Mouse (Mus musculus): Measurements from ENCODE around the gene Maff.

The Maff gene

DNA sequence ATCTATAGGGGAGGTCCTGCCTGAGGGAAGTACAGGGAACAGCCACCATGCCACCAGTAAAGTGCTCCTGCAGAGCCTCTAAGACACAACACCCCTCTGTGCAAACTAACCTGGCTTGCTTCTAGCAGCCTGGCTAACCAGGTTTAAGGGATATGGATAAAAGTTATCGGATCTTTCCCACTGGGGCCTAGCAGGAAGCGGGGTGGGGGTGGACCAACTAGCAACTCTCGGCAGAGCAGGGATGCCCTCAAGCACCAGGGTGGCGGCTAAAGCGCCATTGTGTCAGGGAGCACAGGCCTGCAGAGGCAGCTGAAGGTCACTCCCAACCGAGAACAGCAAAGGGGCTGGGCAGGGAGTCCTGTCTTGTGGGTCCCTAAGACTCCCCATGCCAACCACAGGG lies 17.7 kb downstream of the Maff start:
- in situ Hi-C loops (cut with MboI, MseI) = no loop called here

- in situ Hi-C loops (cut with MboI, MseI) = no loop called here
These were observed 18.6 kb downstream of the Maff start for GRCm38 (mm10) chr15:79365068-79365467.

DNA sequence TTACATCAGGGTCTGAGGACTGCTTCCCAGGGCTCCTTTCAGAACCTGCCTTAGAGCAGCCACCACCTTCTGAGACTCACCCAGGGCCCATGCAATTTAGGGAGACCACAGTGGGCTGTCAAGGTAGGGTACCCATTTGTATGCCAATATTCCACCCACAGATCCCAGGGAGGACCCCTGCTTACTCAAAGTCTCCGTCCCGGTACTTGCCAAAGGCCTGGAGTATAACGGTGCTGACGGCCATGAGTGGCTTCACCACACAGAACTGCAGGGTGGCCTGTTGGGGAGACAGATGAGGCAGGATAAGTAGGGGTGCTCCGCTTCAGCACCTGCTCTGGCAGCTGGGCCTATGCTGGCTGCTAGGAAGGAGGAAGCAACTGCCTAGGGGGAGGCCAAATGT lies 20.0 kb downstream of the Maff start:
- in situ Hi-C loops (cut with MboI, MseI) = no loop called here

- in situ Hi-C loops (cut with MboI, MseI) = no loop called here
These were observed 21.9 kb downstream of the Maff start for GRCm38 (mm10) chr15:79368313-79368811.

GRCm38 (mm10) chr15:79368861-79369440 lies 22.5 kb downstream of the Maff start:
- in situ Hi-C loops (cut with MboI, MseI) = no loop called here

GRCm38 (mm10) chr15:79369452-79370280 lies 23.2 kb downstream of the Maff start:
- in situ Hi-C loops (cut with MboI, MseI) = no loop called here

DNA sequence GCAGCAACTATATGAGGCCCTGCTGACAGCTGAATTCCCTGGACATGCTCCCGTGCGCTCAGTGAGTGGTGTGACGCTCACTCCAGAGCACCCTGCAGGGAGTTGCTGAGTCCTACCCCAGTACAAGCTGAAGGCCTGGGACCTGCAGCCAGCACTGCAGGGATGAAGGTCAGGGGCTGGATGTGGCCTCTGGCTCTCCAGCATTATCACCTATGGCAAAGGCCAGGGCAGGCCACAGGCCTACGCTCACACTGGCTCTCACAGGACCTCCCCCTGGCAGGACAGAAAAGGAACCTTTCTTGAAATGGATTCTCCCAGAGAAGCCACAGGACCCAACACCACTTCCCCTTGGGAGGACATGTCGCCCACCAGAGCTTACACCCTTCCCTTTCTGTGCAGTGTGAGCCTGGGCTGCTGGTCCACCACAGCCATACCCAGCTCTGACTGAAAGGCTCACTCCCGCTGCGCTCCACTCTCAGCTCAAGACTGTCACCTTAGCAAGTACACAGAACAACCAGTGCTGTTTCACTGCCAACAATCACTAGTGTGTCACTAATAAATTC lies 23.9 kb downstream of the Maff start:
- in situ Hi-C loops (cut with MboI, MseI) = no loop called here

DNA sequence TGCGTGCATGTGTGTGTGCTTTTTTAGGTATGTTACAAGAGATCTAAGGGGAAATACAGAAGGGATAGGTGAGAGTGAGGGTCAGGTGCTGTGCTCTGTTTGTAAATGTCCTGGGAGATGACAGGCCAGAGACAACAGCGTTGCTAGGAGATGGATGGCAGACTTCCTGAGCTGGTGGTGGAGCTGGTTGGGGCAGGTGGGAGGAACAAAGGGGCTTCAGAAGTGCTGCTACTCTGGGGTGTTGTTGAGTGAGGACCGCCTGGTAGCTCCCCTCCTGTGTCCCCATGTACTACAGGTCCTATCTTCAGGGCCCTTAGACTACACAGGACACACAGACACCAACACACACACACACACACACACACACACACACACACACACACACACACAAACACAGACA lies 28.3 kb downstream of the Maff start:
- in situ Hi-C loops (cut with MboI, MseI) = loop anchor here (5.0 kb wide), 1 partner anchor 82 kb away; no protein-coding TSS in a partner anchor

DNA sequence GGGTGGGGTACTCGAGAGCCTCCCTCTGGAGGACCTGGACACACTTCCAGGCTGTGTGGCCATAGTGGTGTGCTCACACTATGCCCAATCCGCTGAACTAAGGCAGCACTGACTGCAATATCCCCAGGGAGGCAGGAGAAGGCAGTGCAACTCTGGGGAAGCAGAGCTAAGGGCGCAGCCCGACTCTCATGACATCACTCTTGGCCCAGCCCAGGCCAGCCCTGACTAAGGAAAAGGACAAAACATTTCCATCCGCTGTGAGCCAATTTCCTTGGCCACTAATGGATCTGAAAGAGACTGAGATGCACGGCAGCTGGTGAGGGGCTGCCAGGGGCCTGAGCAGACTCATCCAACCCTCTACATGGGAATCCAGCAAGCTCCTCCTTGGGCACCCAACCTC lies 31.3 kb downstream of the Maff start:
- in situ Hi-C loops (cut with MboI, MseI) = loop anchor here (5.0 kb wide), 1 partner anchor 85 kb away; no protein-coding TSS in a partner anchor

GRCm38 (mm10) chr15:79378608-79379007 lies 32.2 kb downstream of the Maff start:
- in situ Hi-C loops (cut with MboI, MseI) = loop anchor here (5.0 kb wide), 1 partner anchor 86 kb away; no protein-coding TSS in a partner anchor

DNA sequence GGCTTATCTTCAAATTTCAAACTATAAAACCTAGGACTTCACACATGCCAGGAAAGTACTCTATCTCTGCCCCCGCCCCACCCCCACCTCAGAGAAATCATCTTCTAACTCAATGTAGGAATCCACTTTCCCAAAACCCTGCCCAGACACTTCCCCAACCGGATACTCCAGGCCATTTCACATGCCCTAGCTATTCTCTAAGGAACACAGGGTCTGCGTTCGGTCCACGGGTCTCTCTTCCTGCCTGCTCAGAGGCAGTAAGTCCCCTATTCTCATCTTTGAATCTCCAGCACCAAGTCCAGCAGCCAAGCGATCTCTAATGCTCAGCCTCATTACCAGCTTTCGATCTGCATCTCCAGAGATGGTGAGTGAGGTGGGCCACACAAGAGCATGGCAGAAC lies 33.2 kb downstream of the Maff start:
- in situ Hi-C loops (cut with MboI, MseI) = loop anchor here (5.0 kb wide), 1 partner anchor 87 kb away; no protein-coding TSS in a partner anchor

DNA sequence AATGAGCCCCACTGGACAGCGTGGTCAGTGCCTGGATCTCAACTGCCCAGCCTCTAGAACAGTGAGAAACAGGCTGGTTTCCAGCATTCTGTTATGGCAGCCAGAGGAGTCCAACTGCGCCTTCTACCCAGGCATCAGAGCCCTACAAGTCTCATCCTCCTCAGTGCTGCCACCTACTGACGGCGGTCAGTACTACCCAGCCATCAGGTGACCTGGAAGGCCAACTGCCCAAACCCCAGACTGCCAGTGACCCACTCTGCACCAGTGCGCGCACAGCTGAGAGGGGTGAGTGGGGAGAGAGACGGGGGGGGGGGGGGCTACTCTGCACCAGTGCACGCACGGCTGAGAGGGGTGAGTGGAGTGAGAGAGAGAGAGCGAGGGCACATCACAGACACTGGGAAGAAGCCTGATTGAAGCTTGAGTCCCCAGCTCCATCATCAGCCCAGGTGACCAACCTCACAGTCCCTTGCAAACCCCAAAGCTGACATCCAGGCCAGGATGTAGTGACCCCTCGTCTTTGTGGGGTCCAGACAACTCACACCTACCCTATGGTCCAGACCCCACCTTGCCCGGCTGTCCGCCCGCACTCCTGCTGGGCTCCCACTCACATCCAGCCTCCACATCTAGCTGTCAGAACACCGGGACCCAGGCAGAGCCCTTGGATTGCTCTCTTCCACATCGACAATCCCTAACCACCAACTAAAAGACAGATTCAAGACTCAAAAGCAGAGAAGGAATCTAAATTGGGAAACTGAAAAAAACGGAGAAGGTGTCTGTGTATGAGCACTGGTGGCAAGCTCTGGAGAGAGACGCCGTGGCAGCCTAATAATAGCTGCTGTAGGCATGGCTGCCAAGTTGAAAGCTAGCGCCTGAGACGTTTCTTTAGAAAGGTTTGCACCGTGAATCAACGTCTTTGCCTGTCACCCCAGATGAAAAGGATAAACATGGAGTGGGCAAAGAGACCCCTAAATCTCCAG lies 34.3 kb downstream of the Maff start:
- in situ Hi-C loops (cut with MboI, MseI) = no loop called here

- in situ Hi-C loops (cut with MboI, MseI) = no loop called here
These were observed 35.2 kb downstream of the Maff start for GRCm38 (mm10) chr15:79381644-79382043.

DNA sequence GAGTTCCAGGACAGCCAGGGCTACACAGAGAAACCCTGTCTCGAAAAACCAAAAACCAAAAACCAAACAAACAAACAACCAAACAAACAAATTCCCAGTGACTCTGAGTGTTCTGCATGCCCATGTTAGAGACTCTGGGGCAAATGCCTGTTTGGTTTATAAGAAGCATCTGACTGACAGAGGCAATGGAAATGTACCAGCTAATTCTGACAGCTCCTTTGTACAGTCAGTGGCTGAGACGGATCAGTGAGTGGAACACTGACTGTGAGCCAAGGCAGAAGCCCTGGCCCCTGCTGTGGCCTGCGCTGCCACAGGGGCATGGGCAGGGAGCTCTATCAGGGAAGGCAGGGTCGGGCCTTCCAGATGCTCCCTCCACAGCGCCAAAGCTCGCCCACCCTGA lies 40.7 kb downstream of the Maff start:
- in situ Hi-C loops (cut with MboI, MseI) = no loop called here

GRCm38 (mm10) chr15:79387611-79388010 lies 41.2 kb downstream of the Maff start:
- in situ Hi-C loops (cut with MboI, MseI) = no loop called here

GRCm38 (mm10) chr15:79388171-79388570 lies 41.8 kb downstream of the Maff start:
- in situ Hi-C loops (cut with MboI, MseI) = no loop called here

GRCm38 (mm10) chr15:79390434-79390833 lies 44.0 kb downstream of the Maff start:
- in situ Hi-C loops (cut with MboI, MseI) = no loop called here

DNA sequence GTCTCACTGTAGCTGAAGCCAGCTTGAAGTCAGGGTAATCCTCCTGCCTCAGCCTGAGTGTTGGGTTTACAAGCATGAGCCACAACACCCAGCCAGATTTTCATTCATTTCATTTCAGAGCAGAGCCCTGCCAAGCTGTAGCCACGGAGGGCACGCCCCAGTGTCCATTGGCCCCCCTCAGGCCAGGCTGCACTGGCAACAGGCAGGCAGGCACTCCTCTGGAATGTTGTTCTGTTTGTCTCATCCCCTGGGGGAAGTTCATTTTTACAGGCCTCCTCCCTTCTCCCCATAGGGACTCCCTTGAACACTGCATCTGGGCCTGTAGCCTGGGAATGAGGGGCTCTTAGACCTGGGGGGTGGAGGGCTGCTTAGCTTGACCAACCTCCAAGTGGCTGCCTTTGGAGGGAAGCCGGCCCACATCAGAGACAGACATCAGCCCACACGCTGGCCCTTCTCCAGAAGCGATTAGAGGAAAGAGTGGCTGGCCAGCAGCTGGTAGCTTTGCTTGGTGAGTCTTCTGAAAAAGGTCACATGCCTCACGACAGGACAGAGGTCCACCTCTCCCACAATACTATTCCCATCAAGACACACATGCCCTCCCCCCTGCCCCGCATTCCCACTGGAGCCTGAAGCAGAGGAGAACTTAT lies 45.1 kb downstream of the Maff start:
- in situ Hi-C loops (cut with MboI, MseI) = no loop called here

DNA sequence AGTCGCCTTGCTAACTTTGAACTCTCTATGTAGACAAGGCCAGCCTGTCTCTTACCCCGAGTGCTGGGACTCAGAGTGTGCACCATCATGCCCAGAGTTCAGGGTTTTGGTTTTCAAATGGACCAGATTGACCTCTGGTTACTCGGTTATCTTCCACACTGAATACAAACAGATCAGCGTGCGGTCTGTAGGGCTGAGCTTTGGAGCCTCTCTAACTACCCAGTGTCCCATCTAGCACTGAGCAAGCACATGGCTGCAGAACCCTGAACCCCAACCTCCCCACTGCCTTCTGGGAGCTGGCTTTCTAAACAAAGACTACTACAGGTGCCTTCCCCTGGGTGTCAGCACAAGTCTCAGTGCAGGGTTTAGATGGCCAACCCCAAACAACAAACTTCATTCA lies 46.1 kb downstream of the Maff start:
- in situ Hi-C loops (cut with MboI, MseI) = no loop called here

DNA sequence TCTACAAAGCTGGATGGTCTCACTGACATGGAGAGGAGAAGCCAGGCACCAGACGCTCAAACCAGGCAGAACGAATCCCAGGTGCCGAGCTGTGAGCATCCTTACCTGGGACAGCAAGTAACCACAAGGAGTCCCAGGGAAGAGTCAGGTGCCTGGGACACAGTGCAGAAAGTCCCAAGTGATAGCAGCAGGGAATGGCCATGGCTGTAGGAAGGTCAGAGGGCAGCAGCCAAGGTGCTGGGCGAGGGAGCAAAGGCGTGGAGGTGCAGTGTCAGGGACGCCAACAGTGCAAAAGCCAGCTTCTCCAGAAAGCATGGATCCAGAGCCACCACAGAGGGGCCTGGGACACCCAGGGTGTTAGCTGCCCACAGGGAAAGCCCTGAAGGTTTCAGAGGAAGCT lies 46.7 kb downstream of the Maff start:
- in situ Hi-C loops (cut with MboI, MseI) = no loop called here

GRCm38 (mm10) chr15:79394842-79395241 lies 48.4 kb downstream of the Maff start:
- in situ Hi-C loops (cut with MboI, MseI) = no loop called here
